Mouse (Mus musculus): Measurements from ENCODE around the gene Abat. TPM values are rescaled to one million over a fixed set of nuclear protein-coding genes. Genes with fewer than 3 reads are reported as not detected.

Abat gene
- total RNA-seq, 2 experiments from 2014 or later, result 2.3 to 3.7 TPM

DNA sequence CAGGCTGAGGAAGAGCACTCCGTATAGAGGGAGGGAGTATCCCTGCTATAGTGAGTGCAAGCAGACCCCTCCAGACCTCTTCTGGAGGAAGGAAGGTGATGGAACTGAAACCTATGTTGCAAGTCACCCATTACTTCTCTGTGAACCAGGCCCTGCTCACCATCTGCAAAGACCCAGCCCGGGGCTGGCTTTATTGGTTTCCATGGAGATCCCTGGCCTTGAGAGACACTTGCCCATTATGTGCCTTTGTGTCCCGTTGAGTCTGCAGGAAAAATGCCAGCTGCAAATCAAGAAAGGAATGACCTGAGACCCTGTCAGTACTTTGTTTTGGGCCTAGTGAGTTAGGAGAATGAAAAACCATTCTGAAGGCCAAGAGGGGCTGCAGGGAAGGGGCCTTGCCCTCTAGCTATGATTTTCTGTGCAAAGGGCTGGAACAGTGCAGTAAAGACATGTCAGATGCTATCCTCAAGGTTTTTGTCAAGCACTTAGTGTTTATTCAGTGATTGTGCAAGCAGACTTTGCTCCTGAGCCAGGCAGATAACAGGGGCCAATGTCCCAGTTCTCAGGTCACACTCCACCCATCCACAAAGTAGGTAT is 53.0 kb downstream of the Abat start:
- TF ChIP-seq CTCF (IDR thresholded peaks at IDR 0.05), result no peak
- no peak overlapping the region for H3K4me3 ChIP-seq

GRCm38 (mm10) chr16:8568881-8569280 is 55.7 kb downstream of the Abat start:
- intact Hi-C loops (cut with DNase I), result no loop called here
- H3K4me3 ChIP-seq, result no peak overlapping the region
- TF ChIP-seq CTCF (IDR thresholded peaks at IDR 0.05), result no peak
- no peak for DNase-seq
- H3K27ac ChIP-seq, result no peak overlapping the region

More for the DNA sequence above, 53.0 kb downstream of the Abat start:
- no peak overlapping the region for H3K27ac ChIP-seq
- intact Hi-C loops (cut with DNase I), result no loop called here
- DNase-seq, result no peak

DNA sequence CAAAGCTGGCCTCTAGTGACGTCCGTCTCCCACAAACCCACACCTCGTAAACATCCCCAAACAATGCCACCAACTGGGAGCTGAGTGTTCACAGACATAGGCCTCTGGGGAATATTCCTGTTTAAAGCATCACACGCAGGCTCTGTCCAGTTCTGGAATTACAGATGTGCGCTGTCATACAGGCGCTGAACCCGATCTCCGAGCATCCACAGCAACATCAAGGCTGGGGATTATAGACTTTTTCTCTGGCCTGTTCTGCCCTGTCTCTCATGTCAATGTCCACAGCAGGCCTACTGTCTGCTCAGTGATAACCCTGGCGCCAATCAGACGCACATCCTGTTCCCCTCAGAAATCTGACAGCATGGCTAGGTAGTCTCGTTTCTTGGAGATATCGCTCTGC is 57.1 kb downstream of the Abat start:
- no peak for DNase-seq
- intact Hi-C loops (cut with DNase I), result no loop called here
- Histone ChIP-seq H3K4me3 (no peak overlapping the region), H3K27ac (no peak overlapping the region)
- no peak for TF ChIP-seq CTCF (IDR thresholded peaks at IDR 0.05)

GRCm38 (mm10) chr16:8570901-8571615 is 57.8 kb downstream of the Abat start:
- H3K27ac ChIP-seq, result no peak overlapping the region
- intact Hi-C loops (cut with DNase I), result no loop called here
- no peak for DNase-seq
- H3K4me3 ChIP-seq, result no peak overlapping the region
- TF ChIP-seq CTCF (IDR thresholded peaks at IDR 0.05), result no peak

GRCm38 (mm10) chr16:8573041-8573440 is 59.8 kb downstream of the Abat start:
- intact Hi-C loops (cut with DNase I), result no loop called here
- DNase-seq, result no peak

DNA sequence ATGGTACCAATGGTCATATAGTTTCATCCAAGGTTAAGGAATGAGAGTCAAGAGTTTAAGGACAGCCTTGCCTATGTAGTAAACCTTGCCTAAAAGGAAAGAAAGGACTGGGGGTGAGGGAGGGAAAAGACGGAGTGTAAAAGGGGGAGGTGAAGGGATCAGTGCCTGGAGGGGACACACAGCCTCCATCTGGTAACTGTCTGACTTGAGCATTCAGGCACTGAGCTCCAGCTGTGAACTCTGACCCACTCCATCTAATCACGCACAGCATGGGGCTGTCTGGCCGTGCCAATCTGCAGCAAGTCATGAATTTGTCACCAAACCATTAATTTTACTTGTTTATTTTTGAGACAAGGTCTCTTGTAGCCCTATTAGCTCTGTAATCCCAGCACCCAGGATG is 60.5 kb downstream of the Abat start:
- intact Hi-C loops (cut with DNase I), result no loop called here
- TF ChIP-seq CTCF (IDR thresholded peaks at IDR 0.05), result no peak
- no peak overlapping the region for H3K27ac ChIP-seq
- H3K4me3 ChIP-seq, result no peak overlapping the region
- no peak for DNase-seq

More at GRCm38 (mm10) chr16:8573041-8573440, 59.8 kb downstream of the Abat start:
- no peak overlapping the region for H3K27ac ChIP-seq
- no peak for TF ChIP-seq CTCF (IDR thresholded peaks at IDR 0.05)
- H3K4me3 ChIP-seq, result no peak overlapping the region

GRCm38 (mm10) chr16:8574316-8574715 is 61.1 kb downstream of the Abat start:
- H3K4me3 ChIP-seq, result no peak overlapping the region
- no peak for TF ChIP-seq CTCF (IDR thresholded peaks at IDR 0.05)
- no peak for DNase-seq
- intact Hi-C loops (cut with DNase I), result no loop called here
- H3K27ac ChIP-seq, result no peak overlapping the region

GRCm38 (mm10) chr16:8576111-8576510 is 62.9 kb downstream of the Abat start:
- no peak for TF ChIP-seq CTCF (IDR thresholded peaks at IDR 0.05)
- Histone ChIP-seq H3K27ac (no peak overlapping the region), H3K4me3 (no peak overlapping the region)
- no peak for DNase-seq
- intact Hi-C loops (cut with DNase I), result no loop called here

GRCm38 (mm10) chr16:8576901-8577300 is 63.7 kb downstream of the Abat start:
- TF ChIP-seq CTCF (IDR thresholded peaks at IDR 0.05), result no peak
- Histone ChIP-seq H3K4me3 (no peak overlapping the region), H3K27ac (no peak overlapping the region)
- no peak for DNase-seq
- intact Hi-C loops (cut with DNase I), result no loop called here

DNA sequence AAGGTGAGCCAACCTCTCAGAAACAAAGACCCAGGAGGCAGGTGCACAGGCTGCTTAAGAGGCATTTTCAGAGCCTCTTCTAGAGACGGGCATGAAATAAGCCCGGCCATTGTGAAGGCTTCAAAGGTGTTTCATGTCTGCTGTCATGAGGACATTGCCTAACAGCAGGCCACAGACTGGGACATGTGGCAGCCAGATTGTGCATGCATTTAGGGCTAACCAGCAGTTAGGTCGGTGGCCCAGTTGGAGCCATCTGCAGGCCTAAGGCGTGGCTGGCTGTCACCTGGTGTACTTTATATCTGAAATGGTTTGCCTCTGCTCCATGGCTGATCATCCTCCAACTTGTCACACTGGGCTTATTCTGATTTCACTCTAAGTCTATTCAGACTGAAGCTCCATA is 65.1 kb downstream of the Abat start:
- intact Hi-C loops (cut with DNase I), result no loop called here
- TF ChIP-seq CTCF (IDR thresholded peaks at IDR 0.05), result no peak
- H3K27ac ChIP-seq, result no peak overlapping the region
- H3K4me3 ChIP-seq, result no peak overlapping the region
- DNase-seq, result no peak

DNA sequence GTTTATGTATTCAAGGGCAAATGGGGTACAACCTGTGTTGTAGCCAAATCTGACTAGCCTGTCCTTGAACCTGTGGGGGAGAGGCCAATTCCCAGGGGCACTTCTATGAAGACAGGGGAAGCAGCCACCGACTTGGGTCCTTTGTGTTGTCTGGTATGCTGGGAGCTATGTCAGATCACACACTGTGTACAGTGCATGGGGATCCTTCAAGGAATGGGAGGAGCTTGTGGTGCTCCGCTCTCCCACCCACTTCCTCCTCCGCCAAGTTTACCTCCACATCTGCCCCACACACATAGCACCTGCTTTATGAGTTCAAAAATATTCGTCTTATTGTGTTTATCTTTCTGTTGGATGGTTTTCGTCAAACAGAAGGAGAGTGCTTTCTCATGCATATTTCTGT is 66.3 kb downstream of the Abat start:
- DNase-seq, result no peak
- intact Hi-C loops (cut with DNase I), result no loop called here

GRCm38 (mm10) chr16:8581661-8582239 is 68.5 kb downstream of the Abat start:
- no peak overlapping the region for H3K4me3 ChIP-seq
- H3K27ac ChIP-seq, result no peak overlapping the region
- DNase-seq, result no peak
- intact Hi-C loops (cut with DNase I), result no loop called here
- peak; percentile 9; the same call in 1 of the 2 replicates for TF ChIP-seq CTCF (IDR thresholded peaks at IDR 0.05)

More for the DNA sequence above, 66.3 kb downstream of the Abat start:
- no peak overlapping the region for H3K27ac ChIP-seq
- no peak overlapping the region for H3K4me3 ChIP-seq
- TF ChIP-seq CTCF (IDR thresholded peaks at IDR 0.05), result no peak

DNA sequence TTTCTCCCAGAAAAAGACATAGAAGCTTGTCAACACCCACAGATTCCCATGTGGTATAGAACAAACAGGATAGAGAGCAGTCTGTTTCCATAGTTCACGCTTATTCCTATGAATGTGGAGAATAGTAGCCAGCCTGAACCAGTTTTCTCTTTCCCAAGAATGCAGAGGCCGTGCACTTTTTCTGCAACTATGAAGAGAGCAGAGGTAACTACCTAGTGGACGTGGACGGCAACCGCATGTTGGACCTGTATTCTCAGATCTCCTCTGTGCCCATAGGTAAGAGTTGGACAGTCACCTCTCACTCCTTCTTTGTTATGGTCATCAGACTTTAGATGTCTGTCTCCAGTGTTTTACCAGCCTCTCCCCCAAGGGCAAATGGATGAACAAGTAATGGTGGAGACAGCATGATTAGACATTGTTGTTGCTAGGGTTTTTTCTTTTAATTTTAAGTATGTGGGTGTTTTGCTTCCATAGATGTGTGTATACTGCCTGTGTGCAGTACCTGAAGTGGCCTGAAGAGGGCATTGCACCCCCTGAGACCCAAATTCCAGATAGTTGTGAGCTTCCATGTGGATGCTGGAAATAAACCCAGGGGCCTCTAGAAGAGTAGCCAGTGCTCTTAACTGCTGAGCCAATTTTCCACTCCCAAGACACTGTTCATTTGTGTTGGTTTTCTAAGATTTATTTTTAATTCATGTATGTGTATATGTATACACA is 69.5 kb downstream of the Abat start:
- peak; percentile 47 for TF ChIP-seq CTCF (IDR thresholded peaks at IDR 0.05)
- H3K4me3 ChIP-seq, result no peak overlapping the region

More for the DNA sequence above, 69.5 kb downstream of the Abat start:
- intact Hi-C loops (cut with DNase I), result no loop called here
- DNase-seq, result no peak
- H3K27ac ChIP-seq, result no peak overlapping the region

Measured in gastrocnemius, adult 2 months (tissue).